Mouse (Mus musculus) lung, adult 18-20 months (tissue): ENCODE measurements around the gene Wipi1.
"Not testable (repeated sequence)": the region's sequence is repeated elsewhere in the genome, so short reads cannot be mapped to it uniquely, and the experiment has no call there.

ENCODE experiments used
- DNase-seq, 2 experiments: peaks; one replicate each; pipeline ENCODE4 v3.0.0; 2022; ENCODE audit warnings: mixed read lengths in 2 of 2

Wipi1 gene

GRCm38 (mm10) chr11:109611303-109612149, at the start of gene Wipi1:
Wipi1 (minus strand) TSS chr11:109611967.
- DNase-seq: peak; percentile 99

- not testable (repeated sequence) for DNase-seq
Observed at GRCm38 (mm10) chr11:109660526-109660925, 48.8 kb upstream of the Wipi1 start.

GRCm38 (mm10) chr11:109656232-109656631, 44.5 kb upstream of the Wipi1 start:
- no peak for DNase-seq

- no peak for DNase-seq
Observed at GRCm38 (mm10) chr11:109654581-109654980, 42.8 kb upstream of the Wipi1 start.

- DNase-seq: peak in 1 of 2 experiments; percentile 26
Observed at GRCm38 (mm10) chr11:109653201-109653600, 41.4 kb upstream of the Wipi1 start.

- no peak for DNase-seq
Observed at GRCm38 (mm10) chr11:109652505-109652904, 40.7 kb upstream of the Wipi1 start.

- peak in 1 of 2 experiments; percentile 29 for DNase-seq
Observed at GRCm38 (mm10) chr11:109651566-109652024, 39.8 kb upstream of the Wipi1 start.

GRCm38 (mm10) chr11:109650788-109651565, 39.2 kb upstream of the Wipi1 start:
- peak; percentile 93 for DNase-seq

GRCm38 (mm10) chr11:109649975-109650701, 38.4 kb upstream of the Wipi1 start:
- DNase-seq: peak; percentile 77 to 82

GRCm38 (mm10) chr11:109649206-109649605, 37.4 kb upstream of the Wipi1 start, which contains the start of gene Prkar1a:
Prkar1a (plus strand) TSS chr11:109649405.
- no peak for DNase-seq

- peak; percentile 23 to 33 for DNase-seq
Observed at GRCm38 (mm10) chr11:109648510-109648909, 36.7 kb upstream of the Wipi1 start.

- DNase-seq: peak; percentile 41 to 47
Observed at GRCm38 (mm10) chr11:109641498-109642222, 29.9 kb upstream of the Wipi1 start.

- DNase-seq: no peak
Observed at GRCm38 (mm10) chr11:109635871-109636395, 24.2 kb upstream of the Wipi1 start.

- no peak for DNase-seq
Observed at GRCm38 (mm10) chr11:109634928-109635327, 23.2 kb upstream of the Wipi1 start.

- no peak for DNase-seq
Observed at GRCm38 (mm10) chr11:109629021-109629521, 17.3 kb upstream of the Wipi1 start.

GRCm38 (mm10) chr11:109628099-109628498, 16.3 kb upstream of the Wipi1 start:
- no peak for DNase-seq

GRCm38 (mm10) chr11:109627648-109628047, 15.9 kb upstream of the Wipi1 start:
- no peak for DNase-seq

- no peak for DNase-seq
Observed at GRCm38 (mm10) chr11:109623238-109623637, 11.5 kb upstream of the Wipi1 start.

- DNase-seq: no peak
Observed at GRCm38 (mm10) chr11:109622518-109623037, 10.8 kb upstream of the Wipi1 start.

GRCm38 (mm10) chr11:109621183-109621582, 9.4 kb upstream of the Wipi1 start:
- DNase-seq: peak in 1 of 2 experiments; percentile 38

- DNase-seq: no peak
Observed at GRCm38 (mm10) chr11:109620356-109620755, 8.6 kb upstream of the Wipi1 start.
